Mouse (Mus musculus) stomach, postnatal 0 days (tissue): ENCODE results near the gene 6430550D23Rik.

Experiments used
- CTCF ChIP-seq: IDR thresholded peaks from 2 replicates; pipeline ENCODE4 v1.5.1; 2016; ENCODE audit warnings: antibody characterized with exemption, low read depth, mild to moderate bottlenecking, moderate library complexity
- EP300 ChIP-seq: optimal IDR thresholded peaks from 2 replicates; pipeline ENCODE3; 2016; ENCODE audit warnings: antibody characterized with exemption

DNA sequence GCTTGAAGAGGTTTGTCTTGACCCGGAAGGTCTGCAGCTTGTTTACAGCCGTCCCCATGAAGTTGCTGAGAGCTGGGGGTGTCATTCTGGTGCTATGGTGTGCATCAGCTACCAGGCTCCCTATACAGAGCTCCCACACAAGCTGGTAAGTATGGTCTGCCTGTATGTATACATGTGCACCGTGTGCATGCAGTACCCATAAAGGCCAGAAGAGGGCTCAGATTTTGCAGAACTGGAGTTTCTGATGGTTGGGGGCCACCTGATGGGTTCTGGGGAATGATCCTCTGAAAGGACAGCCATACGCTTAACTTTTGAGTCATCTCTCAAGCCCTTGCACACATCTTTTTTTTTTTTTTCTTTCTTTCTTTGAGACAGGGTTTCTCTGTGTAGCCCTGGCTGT lies 2.4 kb downstream of the 6430550D23Rik start:
- peak; percentile 56 for TF ChIP-seq CTCF
- no peak for TF ChIP-seq EP300
